Mouse (Mus musculus): Measurements from ENCODE around the gene Fam102a.

DNA sequence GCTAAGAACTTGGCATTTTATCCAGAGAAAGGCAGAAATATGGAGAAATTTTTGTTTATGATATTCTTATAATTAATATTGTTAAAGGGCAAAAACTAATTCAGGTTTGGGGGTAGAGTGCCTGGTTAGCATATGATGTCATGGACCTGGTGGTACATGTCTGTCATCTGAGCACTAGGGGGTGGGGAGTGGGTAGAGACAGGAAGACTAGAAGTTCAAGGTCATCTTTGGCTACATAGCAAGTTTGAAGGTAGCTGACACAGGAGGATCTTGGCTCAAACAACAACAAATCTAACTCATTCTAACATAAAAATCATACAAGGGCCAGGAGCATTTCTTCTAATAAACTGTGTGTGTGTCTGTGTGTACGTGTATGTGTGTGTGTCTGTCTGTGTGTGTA lies 6.8 kb upstream of the Fam102a start:
- TF ChIP-seq CTCF (IDR thresholded peaks at IDR 0.05; ENCODE audit: low read depth), result no peak
- no peak for TF ChIP-seq EP300 (optimal IDR thresholded peaks at IDR 0.05)
